Mouse (Mus musculus) gastrocnemius, postnatal 36 days (tissue): ENCODE measurements around the gene Elac2. TPM values are rescaled to one million over a fixed set of nuclear protein-coding genes. Genes with fewer than 3 reads are reported as not detected.
A peak's percentile ranks its signal among the peaks of the same experiment; 100 is the strongest.

Experiments
- DNase-seq, 2 experiments: peaks; one replicate each; pipeline ENCODE4 v3.0.0; 2022
- intact Hi-C: fragments of 180-260 bp; cut with DNase I; formaldehyde crosslinking; loops from one replicate; pipeline ENCODE4 v1.15.1; 2025
- long read RNA-seq, 2 experiments: library from polyadenylated mRNA; stranded (forward); transcript quantifications; one replicate each; pipeline ENCODE4 v2.0.0; 2021
- total RNA-seq, 2 experiments: library from RNA; stranded (reverse); gene quantifications; 2 replicates each; pipeline ENCODE4 v1.2.3; 2021

Elac2 gene
- 10 to 100 TPM; 17.8 to 19.1 TPM for total RNA-seq
- long read RNA-seq, experiment 1, transcript Elac2-202 (24 exons, 2,884 nt): major isoform, 19 of 30 reads
- long read RNA-seq, experiment 1, partial matches to known transcripts: 3 of 30 reads
- long read RNA-seq, experiment 1, other reads (novel, unspliced or antisense): 4 of 30 reads
- long read RNA-seq, experiment 2, transcript Elac2-202 (24 exons, 2,884 nt): major isoform, 17 of 27 reads
- long read RNA-seq, experiment 2, partial matches to known transcripts: 5 of 27 reads
- long read RNA-seq, experiment 2, other reads (novel, unspliced or antisense): 4 of 27 reads

DNA sequence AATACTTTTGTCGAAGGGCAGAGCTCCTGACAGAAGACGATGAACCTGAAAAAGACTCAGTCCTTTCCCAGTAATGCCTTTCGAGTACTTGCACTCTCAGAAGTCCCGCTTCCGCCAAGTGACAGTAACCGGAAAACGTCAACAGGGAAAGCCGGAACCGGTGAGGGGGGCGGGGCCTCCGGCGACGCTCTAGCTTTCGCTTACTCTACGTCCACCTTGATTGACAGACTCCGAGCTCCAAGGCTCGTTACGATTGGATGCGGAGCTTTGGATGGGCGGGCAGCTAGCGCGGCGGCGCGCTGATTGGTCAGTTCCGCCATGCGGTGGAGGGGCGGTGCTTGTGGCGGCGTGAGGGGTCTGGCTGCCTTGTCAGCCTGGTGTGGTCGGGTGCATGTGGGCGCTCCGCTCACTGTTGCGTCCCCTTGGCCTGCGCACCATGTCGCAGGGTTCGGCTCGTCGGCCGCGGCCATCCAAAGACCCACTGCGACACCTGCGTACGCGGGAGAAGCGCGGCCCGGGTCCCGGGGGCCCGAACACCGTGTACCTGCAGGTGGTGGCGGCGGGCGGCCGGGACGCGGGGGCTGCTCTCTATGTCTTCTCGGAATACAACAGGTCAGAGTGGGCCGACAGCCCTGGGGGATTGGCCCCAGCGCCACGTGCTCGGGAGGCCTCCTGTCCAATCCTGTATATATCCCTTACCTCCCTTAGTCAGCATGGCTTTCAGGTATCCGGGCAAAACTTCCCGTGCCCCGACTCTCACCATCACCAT, at the start of gene Elac2:
Elac2 (plus strand) TSS at position 319 of the 769 bp plus-strand sequence.
- peak; percentile 92 to 97 for DNase-seq
- intact Hi-C loops: loop anchor here (10.0 kb wide), 1 partner anchor 1054 kb away; the partner anchor contains the start of gene Hs3st3b1

DNA sequence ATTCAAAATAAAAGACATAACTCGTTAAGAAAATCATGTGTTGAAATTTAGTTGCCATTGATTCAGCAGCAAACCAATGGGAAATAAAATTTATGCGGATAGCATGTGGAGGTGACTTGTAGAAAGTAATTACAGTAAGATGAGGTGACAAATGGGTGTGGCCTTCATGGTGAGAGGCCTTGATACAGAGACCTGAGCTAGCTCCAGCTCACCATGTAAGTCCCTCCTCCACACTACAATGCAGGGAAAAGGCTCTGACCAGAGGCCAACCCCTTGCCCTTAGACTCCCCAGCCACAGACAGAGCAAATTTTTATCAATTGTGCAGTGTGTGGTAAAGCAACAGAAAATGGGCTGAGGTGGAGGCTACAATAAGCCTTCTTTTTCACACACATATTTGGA, 49.7 kb upstream of the Elac2 start:
- intact Hi-C loops: no loop called here
- DNase-seq: no peak

DNA sequence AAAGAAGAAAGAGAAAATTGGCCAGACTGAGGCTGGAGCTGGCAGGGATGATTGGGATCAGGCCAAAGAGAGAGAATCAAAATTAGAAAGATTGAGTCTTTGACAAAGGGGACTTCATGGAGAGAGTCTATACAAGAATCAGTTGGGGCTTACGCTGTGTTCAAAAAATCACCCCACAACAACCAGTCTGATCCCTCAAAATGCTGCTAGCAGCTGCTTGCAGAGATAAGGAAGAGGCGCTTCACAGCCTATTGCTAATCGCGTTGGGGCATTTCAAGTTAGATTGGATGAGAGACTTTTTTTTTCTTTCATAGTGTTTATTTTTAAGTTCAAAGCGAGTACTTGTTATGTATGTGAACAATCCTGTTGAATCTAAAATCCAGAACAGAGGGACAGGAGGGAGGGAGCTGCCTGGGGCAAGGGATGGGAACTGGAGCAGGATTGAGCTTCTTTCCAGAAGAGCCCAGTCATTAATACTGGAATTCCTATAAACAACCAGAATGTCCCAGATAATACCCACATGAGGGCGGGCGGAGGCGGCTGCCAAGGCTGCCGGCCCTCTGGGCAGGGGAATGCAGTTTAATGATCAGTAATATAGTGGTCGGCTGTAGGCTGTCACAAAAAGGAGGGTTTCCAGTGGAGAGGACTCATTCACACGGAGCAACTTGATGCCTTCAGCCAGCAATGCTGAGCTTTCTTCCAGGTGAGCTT, 47.6 kb upstream of the Elac2 start:
- no peak for DNase-seq
- intact Hi-C loops: no loop called here

DNA sequence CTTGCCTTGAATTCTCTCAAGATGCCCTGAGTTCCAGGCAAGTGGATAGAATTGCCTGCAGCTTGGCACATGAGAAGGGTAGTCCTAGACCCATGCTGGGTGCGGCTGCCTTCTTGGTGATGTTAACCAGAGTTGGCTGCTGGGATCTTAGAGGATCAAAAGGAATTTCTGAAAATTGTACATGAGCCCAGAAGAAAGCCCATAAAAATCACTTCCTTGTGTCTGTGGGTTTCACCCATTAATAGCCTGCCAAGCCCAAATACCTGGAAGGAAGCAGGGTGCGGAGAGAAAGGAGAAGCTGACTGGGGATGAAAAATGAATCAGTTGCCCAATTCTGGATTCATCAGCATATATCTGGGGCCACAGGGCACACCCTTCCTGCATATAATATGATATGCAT, 41.6 kb upstream of the Elac2 start:
- intact Hi-C loops: no loop called here
- DNase-seq: no peak

DNA sequence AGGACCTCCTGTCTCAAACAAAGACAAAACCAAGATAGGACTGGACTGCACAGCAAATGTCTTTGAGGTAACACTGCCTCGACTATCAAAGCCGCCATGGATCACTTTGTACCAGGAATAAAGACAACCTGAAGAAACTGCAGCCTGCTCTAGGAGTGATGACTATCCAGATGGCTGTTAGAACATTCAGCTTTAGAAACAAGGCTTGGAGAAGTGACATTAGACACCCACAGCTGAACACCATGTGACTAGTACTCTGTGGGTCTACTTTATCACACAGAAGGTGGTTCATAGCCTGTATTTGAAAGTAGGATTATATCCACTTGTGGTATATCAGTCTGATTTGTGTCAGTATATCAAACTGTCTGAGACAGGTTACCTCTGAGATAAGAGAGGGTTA, 37.6 kb upstream of the Elac2 start:
- intact Hi-C loops: no loop called here
- DNase-seq: no peak

DNA sequence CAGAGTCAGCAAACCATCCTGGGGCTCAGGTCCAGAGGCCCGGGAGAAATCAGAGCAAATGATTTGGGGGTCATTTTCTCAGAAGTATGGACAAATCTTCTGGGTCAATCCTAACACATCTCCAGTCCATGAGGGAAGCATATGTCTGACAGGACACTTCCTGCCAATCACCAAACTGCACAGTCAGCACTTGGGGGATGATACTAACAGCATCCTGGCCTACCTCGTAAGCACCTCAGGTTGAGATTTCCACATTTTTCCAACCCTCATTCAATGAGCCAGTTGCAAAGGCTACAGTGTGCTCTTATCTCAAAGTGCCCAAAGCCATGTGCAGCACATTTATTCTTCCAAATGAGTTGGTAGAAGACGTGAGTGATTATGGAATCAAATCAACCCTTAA, 29.1 kb upstream of the Elac2 start:
- intact Hi-C loops: no loop called here

DNA sequence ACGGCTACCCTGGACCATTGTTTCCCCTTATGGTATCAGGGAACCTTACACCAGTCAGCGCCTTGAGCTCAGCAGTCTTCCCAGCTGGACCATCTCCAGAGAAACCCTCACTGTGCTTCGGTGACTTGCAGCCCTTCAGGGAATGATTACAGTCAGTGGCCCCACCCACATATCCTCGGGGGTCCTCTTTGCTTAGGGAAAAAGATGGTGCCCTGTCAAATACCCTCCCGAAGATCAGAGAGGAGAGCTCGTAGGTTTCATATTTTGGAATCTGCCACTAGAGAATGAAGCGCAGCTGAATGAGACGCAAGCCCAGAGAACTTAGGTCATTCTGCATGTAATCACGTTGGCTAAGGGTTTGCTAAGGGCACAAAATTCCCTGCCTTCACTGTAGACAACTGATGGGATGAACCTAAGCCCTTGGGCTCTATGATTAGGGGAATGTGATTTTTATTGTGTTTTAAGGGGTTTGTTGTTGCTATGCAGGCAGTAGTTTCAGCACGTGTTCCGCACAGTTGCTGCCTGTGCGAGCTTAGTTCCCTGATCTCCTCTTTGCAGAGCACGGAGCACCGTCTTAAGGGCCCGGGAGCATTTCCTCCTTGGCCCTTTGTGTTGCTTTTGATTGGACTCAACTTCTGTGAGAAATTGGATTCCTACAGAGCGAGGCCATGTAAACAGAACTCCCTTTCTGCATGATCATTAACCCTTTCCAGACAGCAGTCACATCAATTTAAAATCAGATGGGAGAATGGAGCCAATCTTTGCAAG, 21.7 kb upstream of the Elac2 start:
- no peak for DNase-seq
- intact Hi-C loops: no loop called here

More for the DNA sequence above, 29.1 kb upstream of the Elac2 start:
- no peak for DNase-seq

DNA sequence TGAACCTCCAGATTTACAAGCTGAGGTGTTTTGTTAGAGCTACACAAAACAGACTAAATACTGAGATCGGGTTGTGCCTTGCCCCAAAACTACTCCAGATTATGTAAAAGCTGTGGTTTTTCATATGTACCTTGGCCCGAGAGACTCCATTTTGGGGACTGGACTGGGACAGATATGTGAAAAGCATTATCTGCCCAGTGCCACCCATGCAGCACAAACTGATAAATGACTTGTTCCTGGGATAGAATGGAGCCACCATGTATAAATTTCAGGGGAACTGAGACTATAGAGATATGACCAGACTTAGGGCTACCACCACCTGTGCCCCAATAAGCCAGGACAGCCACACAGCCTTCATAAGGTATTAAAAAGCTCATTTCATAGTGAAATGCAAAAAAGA, 16.2 kb upstream of the Elac2 start:
- DNase-seq: no peak
- intact Hi-C loops: no loop called here

DNA sequence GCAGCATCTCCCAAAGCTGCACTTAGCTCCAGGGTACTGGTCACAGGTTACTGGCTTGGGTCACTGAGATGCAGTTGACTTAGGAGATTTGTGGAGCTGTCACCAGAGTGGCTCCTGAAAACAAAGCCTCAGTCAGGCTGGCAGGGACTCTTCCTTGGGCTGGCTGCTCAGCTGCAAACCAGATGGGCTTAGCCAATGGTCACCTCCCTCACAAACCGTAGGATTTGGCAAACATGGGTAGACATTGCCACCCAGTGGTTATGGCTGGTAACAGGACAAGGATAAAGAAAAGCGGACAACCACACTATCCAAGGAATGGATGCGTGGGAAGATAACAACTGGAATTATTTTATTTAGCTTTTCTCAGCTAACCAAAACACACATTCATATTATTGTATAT, 10.3 kb upstream of the Elac2 start:
- DNase-seq: peak; percentile 29 to 44
- intact Hi-C loops: loop anchor here (5.0 kb wide), 1 partner anchor 1561 kb away; no protein-coding TSS in a partner anchor

DNA sequence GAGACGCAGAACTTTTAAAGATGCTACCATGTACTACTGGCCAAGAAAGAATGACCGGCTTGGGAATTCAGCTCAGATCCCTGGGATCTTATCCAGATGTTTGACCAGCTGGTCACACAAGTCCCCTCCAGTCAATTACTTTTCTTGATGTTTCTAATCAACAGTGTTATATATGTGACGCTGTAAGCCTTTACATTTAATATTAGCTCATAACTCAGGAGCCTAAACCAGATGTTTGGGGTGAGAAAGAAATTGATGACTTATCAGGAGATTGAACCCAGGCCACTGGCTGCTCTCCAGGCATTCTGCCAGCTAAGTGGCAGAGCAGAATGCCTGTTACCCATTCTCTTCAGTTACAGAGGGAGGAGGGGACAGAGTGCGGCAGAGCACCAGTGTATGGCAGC, 9.9 kb upstream of the Elac2 start:
- intact Hi-C loops: loop anchor here (5.0 kb wide), 1 partner anchor 1562 kb away; no protein-coding TSS in a partner anchor
- no peak for DNase-seq

DNA sequence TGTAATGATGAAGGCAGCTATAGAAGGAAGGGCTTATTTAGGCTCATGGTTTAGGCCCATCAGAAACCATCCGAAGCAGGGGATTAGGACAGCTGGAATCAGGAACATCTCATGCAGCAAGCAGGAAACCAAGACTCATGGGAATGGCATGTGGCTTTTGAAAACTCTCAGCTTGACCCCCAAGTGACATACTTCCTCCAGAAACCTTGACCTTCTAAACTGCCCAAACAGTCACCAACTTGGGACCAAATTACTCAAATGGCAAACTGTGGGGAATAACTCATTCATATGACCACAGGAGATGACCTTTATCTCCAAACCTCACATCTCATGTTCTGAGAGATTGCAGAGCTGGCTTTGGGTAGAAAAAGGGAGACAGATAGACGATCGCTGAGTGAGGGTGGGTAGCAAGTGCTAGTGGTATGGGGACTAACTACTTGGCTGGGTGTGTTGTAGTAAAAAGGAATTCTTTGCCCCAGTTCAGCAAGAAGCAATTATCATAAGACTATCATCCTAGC, 7.3 kb upstream of the Elac2 start:
- intact Hi-C loops: loop anchor here (10.0 kb wide), 1 partner anchor 1047 kb away; the partner anchor contains the start of gene Hs3st3b1
- no peak for DNase-seq

DNA sequence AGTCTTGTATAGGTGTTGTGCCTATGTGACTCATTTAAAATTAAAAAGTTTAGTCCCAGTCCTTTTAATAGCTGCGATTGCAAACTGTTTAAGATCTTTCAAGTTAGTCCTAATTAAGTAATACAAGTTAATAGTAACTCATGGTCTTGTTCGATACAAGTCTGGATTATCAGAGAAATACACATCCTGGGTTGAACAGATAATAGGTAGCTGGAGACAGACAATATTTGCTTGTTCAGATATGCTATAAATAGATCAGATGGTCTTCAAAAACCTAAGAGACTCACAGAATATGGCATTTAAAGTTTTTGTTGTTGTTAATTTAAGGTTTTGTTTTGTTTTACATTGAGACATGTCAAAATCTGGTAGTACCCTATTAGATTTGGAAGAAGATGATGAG, 6.4 kb upstream of the Elac2 start:
- DNase-seq: no peak
- intact Hi-C loops: loop anchor here (10.0 kb wide), 1 partner anchor 1048 kb away; the partner anchor contains the start of gene Hs3st3b1

DNA sequence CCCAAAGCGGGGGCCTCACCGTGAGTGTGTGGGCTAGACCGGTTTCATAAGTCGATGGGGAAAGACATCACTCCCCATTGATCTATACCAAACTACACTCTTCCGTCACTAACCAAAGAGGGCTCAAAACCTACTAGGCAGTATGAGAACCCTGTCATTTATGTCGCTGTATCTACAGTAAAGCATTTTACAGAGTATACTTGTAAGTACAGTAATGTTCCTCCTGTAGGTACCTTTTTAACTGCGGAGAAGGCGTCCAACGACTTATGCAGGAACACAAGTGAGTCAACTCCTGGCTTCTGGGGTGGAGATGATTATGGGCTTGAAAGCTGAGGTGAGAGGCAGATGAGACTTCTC, 629 bp downstream of the Elac2 start:
- intact Hi-C loops: loop anchor here (10.0 kb wide), 1 partner anchor 1055 kb away; the partner anchor contains the start of gene Hs3st3b1
- DNase-seq: no peak

DNA sequence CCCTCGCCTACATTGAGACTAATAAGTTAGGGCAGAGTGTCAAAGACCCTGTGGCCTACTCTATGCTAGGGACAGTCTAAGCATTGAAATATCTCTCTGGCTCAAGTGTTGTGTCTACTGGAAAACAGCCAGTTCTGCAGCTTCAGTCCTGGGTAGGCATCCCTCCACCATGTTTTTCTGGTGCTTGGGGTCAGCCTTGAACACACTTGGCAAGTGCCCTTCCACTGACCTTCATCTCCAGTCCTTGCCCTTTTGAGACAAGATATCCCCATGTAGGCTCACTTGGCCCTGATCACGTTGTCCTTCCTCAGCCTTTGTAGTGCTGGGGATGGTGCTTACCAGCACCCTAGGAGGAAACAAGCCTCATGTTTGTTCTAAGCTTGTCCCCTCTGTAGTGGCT, 9.7 kb downstream of the Elac2 start:
- intact Hi-C loops: no loop called here
- no peak for DNase-seq

DNA sequence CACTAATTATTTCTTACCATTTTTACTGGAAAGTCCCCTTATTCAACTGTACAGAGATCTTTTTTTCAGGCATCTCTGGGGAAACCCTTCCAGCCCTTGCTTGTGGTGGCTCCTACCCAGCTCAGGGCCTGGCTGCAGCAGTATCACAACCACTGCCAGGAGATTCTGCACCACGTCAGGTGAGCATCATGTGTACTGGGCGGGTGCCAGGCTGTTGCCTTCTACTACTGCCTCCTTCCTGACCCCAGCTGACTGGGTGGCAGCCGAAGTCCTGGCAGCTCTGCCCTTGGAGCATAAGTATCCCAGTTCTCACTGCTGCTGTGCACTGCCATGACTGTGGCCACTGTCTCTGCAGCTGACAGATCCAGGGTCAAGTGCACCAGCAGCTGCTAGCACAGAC, 19.6 kb downstream of the Elac2 start:
- no peak for DNase-seq

DNA sequence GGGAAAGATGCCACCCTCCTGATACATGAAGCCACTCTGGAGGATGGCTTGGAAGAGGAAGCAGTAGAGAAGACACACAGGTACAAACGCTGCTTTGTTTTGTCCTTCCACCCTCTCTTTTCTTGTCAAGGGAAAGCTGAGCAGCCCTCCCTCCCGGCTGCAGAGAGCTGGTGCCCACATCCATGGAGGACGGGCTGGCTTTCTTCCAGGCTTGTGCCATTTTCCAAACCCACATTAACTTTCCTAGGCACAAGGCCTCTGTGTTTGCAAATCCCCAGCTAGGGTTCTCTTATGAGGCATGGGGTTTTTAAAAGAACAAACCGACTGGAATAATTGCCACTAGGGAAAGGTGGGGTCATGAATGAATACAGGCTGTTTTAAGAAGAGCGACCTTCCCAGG, 20.8 kb downstream of the Elac2 start:
- no peak for DNase-seq
- intact Hi-C loops: no loop called here

More for the DNA sequence above, 19.6 kb downstream of the Elac2 start:
- intact Hi-C loops: no loop called here

DNA sequence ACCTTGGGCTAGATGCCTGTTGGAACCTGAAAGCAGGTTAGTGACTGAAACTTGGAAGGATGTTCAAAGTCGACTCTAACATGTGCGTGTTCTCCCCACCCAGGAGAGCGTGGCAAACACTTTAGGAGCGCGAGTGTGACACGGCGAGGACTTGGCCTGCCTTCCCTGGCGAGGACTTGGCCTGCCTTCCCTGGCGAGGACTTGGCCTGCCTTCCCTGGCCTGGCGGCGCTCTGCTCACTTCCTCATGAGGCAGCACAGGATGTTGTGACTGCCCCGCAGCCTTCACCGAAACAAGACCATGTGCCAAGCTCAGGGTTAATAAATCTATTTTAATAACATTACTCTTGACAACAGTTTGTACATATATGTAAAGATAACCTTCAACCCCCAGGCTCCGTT, 22.9 kb downstream of the Elac2 start:
- intact Hi-C loops: no loop called here

DNA sequence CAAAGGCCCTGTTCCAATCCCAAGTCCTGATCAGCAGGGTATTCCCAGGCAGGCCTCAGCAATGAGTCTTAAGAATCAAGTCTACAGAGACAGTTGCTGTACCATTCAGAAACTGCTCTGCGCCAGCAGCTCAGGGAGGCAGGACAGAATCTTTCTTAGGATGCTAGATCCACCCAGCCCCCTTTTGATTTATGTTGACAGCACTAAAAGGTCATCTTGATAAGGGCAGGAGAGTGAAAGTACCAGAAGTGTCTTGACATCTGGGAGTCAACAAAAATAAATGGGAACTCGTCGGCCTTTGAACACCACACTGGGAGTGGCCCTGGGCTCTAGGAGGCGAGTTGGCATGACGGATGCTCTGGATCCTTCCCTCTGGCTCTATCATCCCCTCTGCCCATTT, 24.8 kb downstream of the Elac2 start:
- intact Hi-C loops: no loop called here
- no peak for DNase-seq

More for the DNA sequence above, 22.9 kb downstream of the Elac2 start:
- no peak for DNase-seq

DNA sequence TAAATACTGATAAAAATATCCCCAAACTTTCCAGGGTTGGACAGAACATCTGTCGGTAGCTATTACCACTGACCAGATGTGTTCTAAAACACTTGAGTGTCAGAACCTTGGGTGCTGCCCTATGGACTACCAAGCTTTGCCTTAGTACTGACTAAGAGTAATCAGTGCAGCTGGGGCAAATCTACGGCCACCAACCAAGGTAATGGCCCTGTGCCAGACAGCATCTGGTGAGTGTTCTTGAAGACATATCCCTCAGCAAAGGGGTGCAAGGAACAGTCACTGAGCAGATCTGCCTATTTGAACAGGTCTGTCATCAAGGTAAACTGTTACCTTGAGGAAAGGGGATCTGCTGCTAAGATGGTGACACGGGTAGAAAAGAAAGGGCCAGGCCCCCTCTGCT, 26.0 kb downstream of the Elac2 start:
- DNase-seq: no peak
- intact Hi-C loops: no loop called here

DNA sequence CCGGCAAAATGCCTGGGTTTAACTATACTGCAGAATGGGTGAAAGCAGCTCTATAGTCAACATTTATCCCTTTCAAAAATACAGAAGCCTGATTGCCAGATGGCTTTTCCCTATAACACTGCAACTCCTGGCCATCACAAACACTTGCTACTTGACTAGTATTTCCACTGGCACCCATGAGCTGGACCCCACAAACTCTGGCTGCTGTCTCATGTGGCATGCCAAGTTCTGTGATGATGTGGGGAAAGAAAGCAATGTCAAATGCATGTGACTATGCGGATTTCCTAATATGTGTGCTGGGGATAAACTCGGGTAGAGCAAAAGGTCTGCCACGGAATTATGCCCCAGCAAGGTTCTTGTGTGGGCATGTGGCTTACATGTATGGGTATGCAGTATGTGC, 27.2 kb downstream of the Elac2 start:
- intact Hi-C loops: no loop called here

More for the DNA sequence above, 27.2 kb downstream of the Elac2 start:
- no peak for DNase-seq
